Mouse (Mus musculus) embryonic stem cell, embryonic (primary cell): Measurements from ENCODE around the gene Olfr1366.
"Not testable (repeated sequence)": the region's sequence is repeated elsewhere in the genome, so short reads cannot be mapped to it uniquely, and the experiment has no call there.

Source experiments
- CTCF ChIA-PET, 4 experiments: fragments of 300-600 bp in 2 of 4; fragments of 350-600 bp in 2 of 4; sonication (Branson Sonifier 250); formaldehyde crosslinking; loops; one replicate each; lab custom pipeline; 2022; ENCODE audit warnings: inconsistent platforms in 2 of 4; lab: Charles Lee
- POLR2A ChIA-PET, 4 experiments: fragments of 300-600 bp in 2 of 4; fragments of 350-600 bp in 2 of 4; sonication (Branson Sonifier 250); formaldehyde crosslinking; loops; one replicate each; lab custom pipeline; 2022; ENCODE audit warnings: antibody characterized with exemption in 4 of 4, inconsistent platforms in 1 of 4; lab: Charles Lee

Olfr1366 gene

DNA sequence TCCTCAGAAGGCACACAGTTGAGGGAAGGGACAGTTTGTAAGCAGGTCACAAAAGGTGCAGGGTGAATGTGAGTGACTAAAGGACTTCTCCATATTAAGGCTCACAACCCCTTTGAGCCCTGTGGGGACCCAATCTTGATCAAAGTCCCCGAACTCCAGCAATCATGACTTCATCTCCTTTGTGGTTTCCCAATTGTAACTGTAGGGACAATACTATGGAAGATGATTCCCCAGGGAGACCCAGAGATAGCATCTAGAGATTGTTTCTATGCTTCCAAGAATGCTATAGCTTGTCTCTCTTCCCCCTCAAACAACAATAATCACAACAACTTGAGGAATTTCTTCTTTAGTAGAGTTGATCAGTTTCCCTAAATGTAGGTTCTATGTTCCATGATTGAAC is at the start of gene Olfr1366:
Olfr1366 (minus strand) TSS at position 101 of the 400 bp plus-strand sequence.
- POLR2A ChIA-PET, result interaction anchor here in 2 of 4 experiments (0.6 kb wide), 2 partner anchors 42 to 186 kb away, joined by 3 to 5 read pairs; no protein-coding TSS in a partner anchor
- CTCF ChIA-PET, result interaction anchor here in 1 of 4 experiments (0.7 kb wide), 1 partner anchor 894 kb away, joined by 14 read pairs; no protein-coding TSS in a partner anchor

DNA sequence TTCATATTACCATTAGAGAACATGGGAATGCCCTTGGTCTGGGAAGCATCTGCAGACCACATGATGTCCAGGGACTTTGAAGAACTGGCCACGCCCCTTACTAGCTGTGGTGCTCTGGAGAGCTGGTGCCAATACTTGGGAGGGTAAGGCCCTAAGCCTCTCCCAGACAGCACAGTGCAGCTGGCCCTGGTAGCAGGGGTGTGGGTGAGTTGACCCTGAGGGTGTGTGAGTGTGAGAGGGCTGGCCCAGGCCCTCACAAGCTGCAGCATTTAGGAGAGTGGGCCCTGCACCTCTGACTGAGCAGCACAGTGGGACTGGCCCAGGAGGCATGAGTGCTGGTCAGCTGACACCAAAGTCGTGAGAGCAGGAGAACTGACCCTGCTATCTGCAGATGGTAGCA is 49.0 kb upstream of the Olfr1366 start:
- CTCF ChIA-PET, result no interaction called here
- POLR2A ChIA-PET, result interaction anchor here in 1 of 4 experiments (0.6 kb wide), 1 partner anchor 11 kb away, joined by 3 read pairs; no protein-coding TSS in a partner anchor

DNA sequence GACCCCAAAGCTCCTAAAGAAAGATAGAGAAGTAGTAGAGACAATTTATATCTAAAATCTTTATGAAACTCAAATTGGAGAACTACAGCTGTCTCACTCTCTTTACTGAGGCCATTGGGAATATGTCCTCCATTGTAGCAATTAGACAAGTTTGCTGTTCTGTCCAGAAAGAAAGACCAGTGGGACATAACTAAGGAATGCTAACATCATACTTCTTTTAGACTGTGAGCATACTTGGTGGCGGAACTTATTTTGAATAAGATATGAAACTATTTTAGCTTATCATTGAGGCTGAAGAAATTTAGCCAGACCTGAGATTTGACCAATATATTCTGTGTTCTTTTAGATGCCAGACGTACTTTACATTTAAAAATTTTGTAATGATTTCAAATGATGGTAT is 39.1 kb upstream of the Olfr1366 start, which contains the start of gene Olfr1364:
Olfr1364 (minus strand) TSS at position 101 of the 400 bp plus-strand sequence.
- ChIA-PET CTCF (no interaction called here), POLR2A (no interaction called here)

DNA sequence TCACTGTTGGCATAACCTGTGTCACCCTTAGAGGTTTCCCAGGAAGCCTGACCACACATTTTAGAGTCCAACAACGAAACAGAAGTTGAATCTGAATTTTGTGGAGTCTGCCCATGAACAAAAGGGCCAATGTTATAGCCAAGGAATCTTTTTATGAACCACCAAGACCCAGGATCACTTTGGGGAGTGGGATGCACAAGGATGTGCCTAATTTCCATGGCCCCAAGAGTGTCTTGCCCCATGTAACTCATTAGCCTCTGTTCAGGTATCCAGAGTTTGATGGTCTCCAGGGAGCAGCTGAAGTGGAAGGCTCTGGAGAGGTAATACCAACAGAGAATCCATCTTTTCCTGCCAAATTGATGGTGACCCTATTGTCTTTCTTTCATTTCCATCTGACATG is 17.2 kb upstream of the Olfr1366 start, which contains the start of gene Olfr1535:
Olfr1535 (minus strand) TSS at position 101 of the 400 bp plus-strand sequence.
- ChIA-PET CTCF (no interaction called here), POLR2A (no interaction called here)

DNA sequence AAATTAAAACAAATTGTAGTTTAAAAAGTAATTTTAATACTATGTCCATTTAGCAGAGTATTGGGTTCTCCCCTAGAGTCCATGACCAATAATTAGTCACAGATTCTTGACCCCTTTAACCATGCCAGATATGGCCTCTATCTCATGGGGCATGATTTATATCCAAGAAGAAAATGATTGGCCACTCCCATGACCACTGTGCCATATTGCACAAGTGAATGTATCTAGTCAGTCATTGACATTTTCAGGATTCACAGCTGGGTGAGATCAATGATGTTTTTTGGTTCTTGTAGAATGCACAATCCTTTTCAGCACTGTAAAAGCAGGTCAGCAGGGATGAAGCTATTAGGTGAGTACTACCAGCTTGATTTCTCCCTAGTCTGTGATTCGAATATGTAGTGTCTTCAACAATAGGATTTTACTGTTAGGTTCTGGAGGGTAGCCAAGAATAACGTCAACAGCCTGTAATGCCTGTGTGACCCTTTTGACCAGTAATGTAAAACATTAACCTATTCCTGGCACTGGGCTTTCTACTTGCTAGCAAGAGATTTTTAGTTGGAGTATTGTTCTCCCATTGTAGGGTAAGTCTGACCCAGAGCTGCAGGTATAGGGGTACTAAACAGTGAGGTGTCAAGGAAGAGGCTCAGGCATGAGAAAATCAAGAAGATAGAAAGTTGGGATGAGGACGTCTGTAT is 8.0 kb upstream of the Olfr1366 start:
- POLR2A ChIA-PET, result no interaction called here
- CTCF ChIA-PET, result no interaction called here

DNA sequence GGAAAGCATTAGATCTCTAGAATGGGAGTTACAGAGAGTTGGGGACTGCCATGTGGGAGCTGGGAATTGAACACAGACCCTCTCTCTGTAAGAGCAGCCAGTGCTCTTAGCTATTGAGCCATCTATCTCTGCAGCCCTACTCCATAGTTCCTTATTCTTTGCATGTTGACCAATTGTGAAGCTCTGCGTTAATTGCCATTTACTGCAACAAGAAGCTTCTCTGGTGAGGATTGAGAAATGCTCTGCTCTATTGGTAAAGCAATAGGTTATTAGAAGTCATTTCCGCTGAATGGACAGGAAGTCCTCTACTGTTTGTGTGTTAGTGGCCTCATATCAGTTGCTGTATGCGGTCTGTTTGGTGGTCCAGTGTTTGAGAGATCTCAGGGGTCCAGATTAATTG is 6.9 kb upstream of the Olfr1366 start:
- CTCF ChIA-PET, result interaction anchor here in 2 of 4 experiments (0.6 to 0.7 kb wide), 2 partner anchors 200 to 948 kb away, joined by 3 to 7 read pairs; no protein-coding TSS in a partner anchor
- POLR2A ChIA-PET, result no interaction called here

DNA sequence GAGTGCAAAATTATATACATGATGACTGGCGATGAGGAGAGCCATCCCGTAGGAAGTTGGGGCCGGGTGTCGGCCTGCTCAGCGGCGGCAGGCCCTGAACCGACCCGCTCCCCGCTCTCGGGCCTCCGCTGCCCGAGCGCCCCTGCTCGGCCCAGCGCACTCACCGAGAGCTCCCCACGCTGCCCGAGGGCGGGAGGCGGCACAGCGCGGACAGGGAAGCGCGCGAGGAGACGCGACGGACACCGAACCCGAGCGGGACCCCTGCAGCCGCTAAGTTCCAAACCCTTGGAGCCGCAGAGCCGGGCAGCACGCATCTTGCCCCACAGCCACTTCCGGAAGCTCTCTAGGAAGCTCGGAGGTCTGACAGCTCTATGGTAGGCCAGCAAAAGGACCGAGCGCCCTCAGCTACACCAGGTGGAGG is 11.8 kb downstream of the Olfr1366 start, which contains the start of gene Zkscan8:
Zkscan8 (minus strand) TSS at position 340 of the 421 bp plus-strand sequence.
- CTCF ChIA-PET, result interaction anchor here in 1 of 4 experiments (0.6 kb wide), 1 partner anchor 92 kb away, joined by 3 read pairs; no protein-coding TSS in a partner anchor
- POLR2A ChIA-PET, result interaction anchor here in 3 of 4 experiments (0.5 to 2.0 kb wide), 43 partner anchors 11 to 256 kb away, joined by 3 to 17 read pairs (median 4); partner anchors contain the start of genes Pgbd1 (in 3 of the 3), Zscan12 (in 3 of the 3), Nkapl (in 2 of the 3) and Gm10065 (in 1 of the 3)

DNA sequence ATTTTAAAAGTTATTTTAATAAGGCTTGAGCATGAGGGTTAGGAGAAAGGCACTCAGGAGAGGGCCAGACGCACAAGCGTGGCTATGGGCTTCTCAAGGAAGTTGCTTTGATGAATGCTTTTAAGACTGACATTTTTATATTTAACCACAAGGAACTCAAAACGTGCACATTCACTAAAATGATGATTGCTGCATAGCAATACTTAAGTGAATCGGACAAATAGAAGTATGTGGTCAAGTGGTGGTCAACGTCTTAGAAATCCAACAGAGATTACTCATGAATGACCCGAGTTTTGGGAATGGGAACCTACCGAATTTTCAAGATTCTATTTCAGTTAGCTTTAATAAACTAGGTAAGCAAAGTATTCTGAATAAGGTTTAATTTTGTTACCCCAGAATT is 12.5 kb downstream of the Olfr1366 start:
- ChIA-PET POLR2A (interaction anchor here in 3 of 4 experiments (0.9 to 2.0 kb wide), 19 partner anchors 17 to 224 kb away, joined by 3 to 17 read pairs (median 5); partner anchors contain the start of genes Zscan12 (in 3 of the 3), Pgbd1 (in 2 of the 3), Hist1h2bn (in 1 of the 3) and Nkapl (in 1 of the 3)), CTCF (no interaction called here)

DNA sequence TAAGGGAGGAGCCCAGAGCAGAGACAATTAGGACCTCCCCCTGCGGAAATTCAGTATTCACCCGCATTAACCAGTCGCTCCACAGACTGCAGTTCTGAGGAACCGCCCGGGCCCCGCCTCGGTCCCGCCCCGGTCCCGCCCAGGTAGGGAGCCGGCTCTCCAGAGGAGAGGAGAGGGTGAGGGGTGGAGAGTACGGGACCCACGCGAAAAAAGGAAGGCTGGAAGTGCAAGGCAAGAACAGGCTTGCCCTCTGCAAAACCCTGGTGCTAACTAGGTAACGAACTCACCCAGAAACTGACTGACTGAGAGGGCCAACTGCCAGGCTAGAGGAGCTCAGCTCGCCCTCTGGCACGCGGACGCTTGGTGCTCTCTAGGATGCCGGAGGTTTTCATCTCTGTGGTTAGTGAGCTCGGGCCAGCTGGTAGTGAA is 36.4 kb downstream of the Olfr1366 start:
- POLR2A ChIA-PET, result interaction anchor here (0.6 to 1.9 kb wide), 26 partner anchors 8 to 274 kb away, joined by 3 to 17 read pairs (median 3); partner anchors contain the start of genes Zkscan4 (in 3 of the 4), Zkscan8 (in 3 of the 4), Gm10065 (in 2 of the 4) and Zkscan3 (in 2 of the 4)

DNA sequence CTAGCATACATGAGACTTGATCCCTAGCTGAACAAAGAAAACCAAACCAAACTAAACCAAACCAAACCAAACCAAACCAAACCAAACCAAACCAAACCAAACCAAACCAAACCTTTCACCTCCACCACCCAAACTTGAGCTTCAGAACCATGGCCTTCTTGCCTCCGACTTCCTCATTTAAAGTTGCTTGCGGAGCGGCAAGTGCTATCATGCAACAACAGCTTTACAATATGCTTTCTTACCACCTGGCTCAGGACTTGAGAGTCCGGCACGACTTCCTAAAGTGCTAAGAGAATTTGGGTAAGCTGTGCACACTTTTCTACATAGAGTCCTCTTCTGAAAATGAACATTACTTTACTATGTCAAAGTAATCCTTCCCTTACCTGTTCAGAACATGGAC is 40.3 kb downstream of the Olfr1366 start:
- POLR2A ChIA-PET, result interaction anchor here in 2 of 4 experiments (0.5 to 2.9 kb wide), 2 partner anchors 28 to 94 kb away, joined by 3 to 8 read pairs; partner anchors contain the start of gene Zkscan8 (in 1 of the 2)
- CTCF ChIA-PET, result interaction anchor here in 1 of 4 experiments (0.6 kb wide), 1 partner anchor 101 kb away, joined by 3 read pairs; no protein-coding TSS in a partner anchor

More for the DNA sequence above, 36.4 kb downstream of the Olfr1366 start:
- CTCF ChIA-PET, result no interaction called here

DNA sequence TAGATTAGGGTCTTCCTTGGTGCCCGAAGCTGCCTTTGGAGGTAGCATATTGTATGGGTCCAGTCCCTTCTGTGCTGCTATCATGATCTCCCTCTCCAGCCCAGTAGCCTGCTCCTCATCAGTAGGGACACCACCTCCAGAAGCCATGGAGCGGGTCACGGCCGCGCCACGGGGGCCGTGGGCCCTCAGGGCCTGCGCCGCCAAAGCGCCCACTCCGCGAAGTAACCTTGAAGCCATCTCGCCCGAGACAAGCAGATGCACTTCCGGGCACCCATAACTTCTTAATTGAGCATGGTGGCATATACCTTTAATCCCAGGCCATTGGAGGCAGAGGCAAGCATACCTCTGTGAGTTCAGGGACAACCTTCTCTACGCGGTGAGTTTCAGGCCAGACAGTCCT is 41.4 kb downstream of the Olfr1366 start, which contains the start of gene Gm11273:
Gm11273 (minus strand) TSS at position 237 of the 400 bp plus-strand sequence.
- POLR2A ChIA-PET, result interaction anchor here in 1 of 4 experiments (1.3 kb wide), 1 partner anchor 102 kb away, joined by 3 read pairs; no protein-coding TSS in a partner anchor
- CTCF ChIA-PET, result not testable (repeated sequence)

DNA sequence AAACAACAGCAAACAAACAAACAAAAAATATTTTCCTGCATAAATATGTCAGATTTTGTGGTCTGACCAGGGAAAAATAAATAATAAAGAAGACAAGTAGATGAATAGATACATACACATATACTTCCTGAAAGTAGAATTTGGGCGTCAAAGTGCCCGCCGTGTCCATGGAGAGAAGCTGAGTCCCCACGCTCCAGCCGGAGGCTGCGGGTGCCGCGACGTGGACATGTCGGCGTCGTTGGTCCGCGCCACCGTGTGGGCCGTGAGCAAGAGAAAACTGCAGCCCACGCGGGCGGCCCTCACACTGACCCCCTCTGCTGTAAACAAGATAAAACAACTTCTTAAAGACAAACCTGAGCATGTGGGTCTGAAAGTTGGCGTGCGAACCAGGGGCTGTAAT is 47.5 kb downstream of the Olfr1366 start, which contains the start of gene AK157302:
AK157302 (plus strand) TSS at position 144 of the 400 bp plus-strand sequence.
- POLR2A ChIA-PET, result no interaction called here
- CTCF ChIA-PET, result no interaction called here

DNA sequence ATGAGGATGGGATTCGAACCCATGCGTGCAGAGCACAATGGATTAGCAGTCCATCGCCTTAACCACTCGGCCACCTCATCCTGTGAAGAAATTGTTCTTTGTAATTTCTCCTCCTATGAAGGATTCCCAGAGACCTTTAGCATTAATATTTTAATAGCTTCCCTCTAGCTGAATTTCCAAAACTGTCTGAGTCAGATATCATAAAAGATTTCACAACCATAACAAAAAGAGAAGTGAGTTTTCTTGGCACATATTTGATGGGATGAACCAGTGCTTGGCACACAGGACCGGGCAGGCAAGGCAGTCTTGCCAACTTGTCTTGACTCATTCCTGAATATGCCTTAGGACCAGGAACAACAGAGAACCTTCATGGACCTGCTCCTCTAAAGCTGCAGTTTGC is 49.8 kb downstream of the Olfr1366 start:
- ChIA-PET CTCF (no interaction called here), POLR2A (no interaction called here)

DNA sequence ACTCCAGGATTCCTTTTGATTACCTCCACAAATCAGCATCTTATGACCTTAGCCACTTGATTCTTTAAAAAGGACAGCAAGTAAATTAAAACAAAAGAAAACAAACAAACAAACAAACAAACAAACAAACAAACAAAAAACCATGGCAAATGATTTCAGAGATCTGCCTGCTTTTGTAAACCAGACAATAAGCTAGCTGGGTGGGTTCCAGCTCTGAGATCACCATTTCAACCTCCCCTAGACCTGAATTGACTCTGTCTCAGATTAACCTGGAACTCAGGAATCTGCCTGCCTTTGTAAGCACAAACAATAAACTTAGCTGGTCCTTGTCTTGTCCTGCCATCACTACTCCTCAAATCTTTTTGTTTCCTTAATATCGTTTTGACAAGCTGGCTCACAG is 55.7 kb downstream of the Olfr1366 start:
- ChIA-PET CTCF (interaction anchor here in 1 of 4 experiments (0.6 kb wide), 2 partner anchors 12 to 30 kb away, joined by 3 to 4 read pairs; no protein-coding TSS in a partner anchor), POLR2A (interaction anchor here in 2 of 4 experiments (0.7 to 1.5 kb wide), 3 partner anchors 10 to 300 kb away, joined by 3 to 6 read pairs (median 4); partner anchors contain the start of gene Hist1h2an (in 1 of the 2))
